Mouse (Mus musculus): ENCODE data around the gene Phgr1. TPM values are rescaled to one million over a fixed set of nuclear protein-coding genes. Genes with fewer than 3 reads are reported as not detected.

Phgr1 gene
- polyA plus RNA-seq, 1 experiment from 2014 or later = not detected

GRCm38 (mm10) chr2:118755407-118755806, 17.2 kb upstream of the Phgr1 start:
- WGBS = 87% methylated on average over 6 of the region's 6 CpGs
- H3K4me1 ChIP-seq (replicated peaks) = peaks cover 14% of the 10 kb centered on the region
- no peak overlapping the region for H3K4me3 ChIP-seq
- no peaks in the 10 kb centered on the region for H3K9me3 ChIP-seq
- peaks cover 4% of the 10 kb centered on the region; the same call in 1 of the 2 replicates for H3K36me3 ChIP-seq
- H3K27me3 ChIP-seq (ENCODE audit: insufficient read depth, poor library complexity, severe bottlenecking) = peaks cover 47% of the 10 kb centered on the region
- no peak for DNase-seq (ENCODE audit: low spot score)
- H3K27ac ChIP-seq = no peak overlapping the region

GRCm38 (mm10) chr2:118756103-118756502, 16.5 kb upstream of the Phgr1 start:
- Histone ChIP-seq H3K36me3 (no peaks in the 10 kb centered on the region), H3K4me3 (no peak overlapping the region), H3K27ac (no peak overlapping the region), H3K9me3 (no peaks in the 10 kb centered on the region), H3K4me1 (replicated peaks) (peaks cover 14% of the 10 kb centered on the region), H3K27me3 (ENCODE audit: insufficient read depth, poor library complexity, severe bottlenecking) (peaks cover 53% of the 10 kb centered on the region)
- DNase-seq (ENCODE audit: low spot score) = no peak
- 82% methylated on average over 4 of the region's 4 CpGs for WGBS

GRCm38 (mm10) chr2:118759828-118760227, 12.7 kb upstream of the Phgr1 start:
- Histone ChIP-seq H3K27me3 (ENCODE audit: insufficient read depth, poor library complexity, severe bottlenecking) (peaks cover 81% of the 10 kb centered on the region), H3K9me3 (no peaks in the 10 kb centered on the region), H3K4me1 (replicated peaks) (peaks cover 47% of the 10 kb centered on the region), H3K36me3 (no peaks in the 10 kb centered on the region), H3K4me3 (no peak overlapping the region), H3K27ac (no peak overlapping the region; the same call in 1 of the 2 replicates)
- WGBS = 11% methylated on average over 8 of the region's 8 CpGs
- peak; percentile 69 for DNase-seq (ENCODE audit: low spot score)

- H3K27me3 ChIP-seq (ENCODE audit: insufficient read depth, poor library complexity, severe bottlenecking) = peaks cover 81% of the 10 kb centered on the region
- H3K27ac ChIP-seq = no peak overlapping the region
- no peak overlapping the region for H3K4me3 ChIP-seq
- 81% methylated on average over 11 of the region's 11 CpGs for WGBS
- no peak for DNase-seq (ENCODE audit: low spot score)
- H3K9me3 ChIP-seq = no peaks in the 10 kb centered on the region
- H3K4me1 ChIP-seq (replicated peaks) = peaks cover 47% of the 10 kb centered on the region
- H3K36me3 ChIP-seq = no peaks in the 10 kb centered on the region
Observed at GRCm38 (mm10) chr2:118760311-118761025, 12.1 kb upstream of the Phgr1 start.

- DNase-seq (ENCODE audit: low spot score) = no peak
- peaks cover 79% of the 10 kb centered on the region for H3K27me3 ChIP-seq (ENCODE audit: insufficient read depth, poor library complexity, severe bottlenecking)
- WGBS = 82% methylated on average over 12 of the region's 12 CpGs
- no peaks in the 10 kb centered on the region for H3K36me3 ChIP-seq
- H3K27ac ChIP-seq = peak overlapping the region; percentile 89
- peak overlapping the region; percentile 42 for H3K4me3 ChIP-seq
- peaks cover 50% of the 10 kb centered on the region for H3K4me1 ChIP-seq (replicated peaks)
- H3K9me3 ChIP-seq = no peaks in the 10 kb centered on the region
Observed at GRCm38 (mm10) chr2:118761358-118761757, 11.2 kb upstream of the Phgr1 start.

GRCm38 (mm10) chr2:118761906-118762783, 10.4 kb upstream of the Phgr1 start, which contains the start of gene Ccdc9b:
Ccdc9b (minus strand) TSS chr2:118762661.
- peaks cover 77% of the 10 kb centered on the region for H3K27me3 ChIP-seq (ENCODE audit: insufficient read depth, poor library complexity, severe bottlenecking)

GRCm38 (mm10) chr2:118762784-118763148, 9.8 kb upstream of the Phgr1 start:
- WGBS = 15% methylated on average over 10 of the region's 10 CpGs
- no peak for DNase-seq (ENCODE audit: low spot score)
- H3K4me3 ChIP-seq = peak overlapping the region; percentile 42
- H3K4me1 ChIP-seq (replicated peaks) = peaks cover 46% of the 10 kb centered on the region
- peak overlapping the region; percentile 89 for H3K27ac ChIP-seq
- no peaks in the 10 kb centered on the region for H3K36me3 ChIP-seq
- H3K9me3 ChIP-seq = no peaks in the 10 kb centered on the region
- peaks cover 70% of the 10 kb centered on the region for H3K27me3 ChIP-seq (ENCODE audit: insufficient read depth, poor library complexity, severe bottlenecking)

More at GRCm38 (mm10) chr2:118761906-118762783, 10.4 kb upstream of the Phgr1 start, which contains the start of gene Ccdc9b:
- Histone ChIP-seq H3K36me3 (no peaks in the 10 kb centered on the region), H3K4me1 (replicated peaks) (peaks cover 50% of the 10 kb centered on the region), H3K9me3 (no peaks in the 10 kb centered on the region), H3K27ac (peak within 1 kb of the TSS; percentile 89), H3K4me3 (peak within 1 kb of the TSS; percentile 42)
- peak; percentile 75 for DNase-seq (ENCODE audit: low spot score)
- WGBS = 4% methylated on average over 29 of the region's 29 CpGs

GRCm38 (mm10) chr2:118763469-118763868, 9.1 kb upstream of the Phgr1 start:
- Histone ChIP-seq H3K36me3 (no peaks in the 10 kb centered on the region), H3K27me3 (ENCODE audit: insufficient read depth, poor library complexity, severe bottlenecking) (peaks cover 63% of the 10 kb centered on the region), H3K9me3 (no peaks in the 10 kb centered on the region), H3K4me1 (replicated peaks) (peaks cover 46% of the 10 kb centered on the region), H3K4me3 (no peak overlapping the region), H3K27ac (peak overlapping the region; percentile 89)
- WGBS = 69% methylated on average over 7 of the region's 7 CpGs
- no peak for DNase-seq (ENCODE audit: low spot score)

- DNase-seq (ENCODE audit: low spot score) = peak; percentile 49
- Histone ChIP-seq H3K9me3 (no peaks in the 10 kb centered on the region), H3K4me1 (replicated peaks) (peaks cover 46% of the 10 kb centered on the region), H3K27me3 (ENCODE audit: insufficient read depth, poor library complexity, severe bottlenecking) (peaks cover 56% of the 10 kb centered on the region), H3K27ac (peak overlapping the region; percentile 56; the same call in 1 of the 2 replicates), H3K36me3 (no peaks in the 10 kb centered on the region), H3K4me3 (no peak overlapping the region)
- WGBS = 26% methylated on average over 11 of the region's 11 CpGs
Observed at GRCm38 (mm10) chr2:118764094-118764831, 8.3 kb upstream of the Phgr1 start.

GRCm38 (mm10) chr2:118764875-118765274, 7.7 kb upstream of the Phgr1 start:
- WGBS = 86% methylated on average over 5 of the region's 5 CpGs
- H3K27me3 ChIP-seq (ENCODE audit: insufficient read depth, poor library complexity, severe bottlenecking) = peaks cover 51% of the 10 kb centered on the region
- no peaks in the 10 kb centered on the region for H3K36me3 ChIP-seq
- peaks cover 41% of the 10 kb centered on the region for H3K4me1 ChIP-seq (replicated peaks)
- H3K27ac ChIP-seq = no peak overlapping the region
- DNase-seq (ENCODE audit: low spot score) = no peak
- no peak overlapping the region for H3K4me3 ChIP-seq
- no peaks in the 10 kb centered on the region for H3K9me3 ChIP-seq

GRCm38 (mm10) chr2:118766041-118767033, 6.2 kb upstream of the Phgr1 start:
- Histone ChIP-seq H3K9me3 (no peaks in the 10 kb centered on the region), H3K4me3 (no peak overlapping the region), H3K27me3 (ENCODE audit: insufficient read depth, poor library complexity, severe bottlenecking) (peaks cover 37% of the 10 kb centered on the region), H3K36me3 (no peaks in the 10 kb centered on the region), H3K27ac (no peak overlapping the region; the same call in 1 of the 2 replicates), H3K4me1 (replicated peaks) (peaks cover 37% of the 10 kb centered on the region)
- 75% methylated on average over 10 of the region's 10 CpGs for WGBS
- DNase-seq (ENCODE audit: low spot score) = no peak
